Mouse (Mus musculus): ENCODE data around the gene Dapk3. TPM values are rescaled to one million over a fixed set of nuclear protein-coding genes. Genes with fewer than 3 reads are reported as not detected.

The Dapk3 gene
- polyA plus RNA-seq, 1 experiment from 2014 or later, result 44.1 TPM

GRCm38 (mm10) chr10:81200141-81200540, 17.3 kb downstream of the Dapk3 start:
- H3K9me3 ChIP-seq (replicated peaks; ENCODE audit: control insufficient read depth, low read length), result no peaks in the 10 kb centered on the region
- no peaks in the 10 kb centered on the region for H3K36me3 ChIP-seq (ENCODE audit: control insufficient read depth, insufficient read depth, low read length)
- ATAC-seq (replicated peaks; ENCODE audit: insufficient number of reproducible peaks, low FRiP score, low TSS enrichment), result no peak
- no peak overlapping the region for H3K4me3 ChIP-seq (ENCODE audit: low read depth, low read length)
- H3K27me3 ChIP-seq (ENCODE audit: control insufficient read depth, insufficient read depth, low read length), result peaks cover 5% of the 10 kb centered on the region; the same call in 1 of the 2 replicates
- peak overlapping the region; percentile 47 for H3K9ac ChIP-seq (ENCODE audit: low read depth, low read length)
- peak overlapping the region; percentile 43; the same call in 1 of the 2 replicates for H3K27ac ChIP-seq (ENCODE audit: low read depth, low read length)
- peaks cover 40% of the 10 kb centered on the region for H3K4me1 ChIP-seq (ENCODE audit: control insufficient read depth, insufficient read depth, low read length)
- no peak overlapping the region for H3K4me2 ChIP-seq
- 78% methylated on average over 13 of the region's 13 CpGs for WGBS (ENCODE audit: insufficient replicate concordance)

- H3K4me3 ChIP-seq (ENCODE audit: low read depth, low read length), result no peak overlapping the region
- peaks cover 40% of the 10 kb centered on the region for H3K4me1 ChIP-seq (ENCODE audit: control insufficient read depth, insufficient read depth, low read length)
- H3K36me3 ChIP-seq (ENCODE audit: control insufficient read depth, insufficient read depth, low read length), result no peaks in the 10 kb centered on the region
- no peak for ATAC-seq (replicated peaks; ENCODE audit: insufficient number of reproducible peaks, low FRiP score, low TSS enrichment)
- WGBS (ENCODE audit: insufficient replicate concordance), result 67% methylated on average over 20 of the region's 20 CpGs
- H3K4me2 ChIP-seq, result 0 out of 2 replicates have a peak overlapping the region, but pooled peaks have one; percentile 1
- peaks cover 4% of the 10 kb centered on the region; the same call in 1 of the 2 replicates for H3K27me3 ChIP-seq (ENCODE audit: control insufficient read depth, insufficient read depth, low read length)
- peak overlapping the region; percentile 76 for H3K27ac ChIP-seq (ENCODE audit: low read depth, low read length)
- no peaks in the 10 kb centered on the region for H3K9me3 ChIP-seq (replicated peaks; ENCODE audit: control insufficient read depth, low read length)
- peak overlapping the region; percentile 58 for H3K9ac ChIP-seq (ENCODE audit: low read depth, low read length)
Measured at GRCm38 (mm10) chr10:81200605-81201287, 17.9 kb downstream of the Dapk3 start.

DNA sequence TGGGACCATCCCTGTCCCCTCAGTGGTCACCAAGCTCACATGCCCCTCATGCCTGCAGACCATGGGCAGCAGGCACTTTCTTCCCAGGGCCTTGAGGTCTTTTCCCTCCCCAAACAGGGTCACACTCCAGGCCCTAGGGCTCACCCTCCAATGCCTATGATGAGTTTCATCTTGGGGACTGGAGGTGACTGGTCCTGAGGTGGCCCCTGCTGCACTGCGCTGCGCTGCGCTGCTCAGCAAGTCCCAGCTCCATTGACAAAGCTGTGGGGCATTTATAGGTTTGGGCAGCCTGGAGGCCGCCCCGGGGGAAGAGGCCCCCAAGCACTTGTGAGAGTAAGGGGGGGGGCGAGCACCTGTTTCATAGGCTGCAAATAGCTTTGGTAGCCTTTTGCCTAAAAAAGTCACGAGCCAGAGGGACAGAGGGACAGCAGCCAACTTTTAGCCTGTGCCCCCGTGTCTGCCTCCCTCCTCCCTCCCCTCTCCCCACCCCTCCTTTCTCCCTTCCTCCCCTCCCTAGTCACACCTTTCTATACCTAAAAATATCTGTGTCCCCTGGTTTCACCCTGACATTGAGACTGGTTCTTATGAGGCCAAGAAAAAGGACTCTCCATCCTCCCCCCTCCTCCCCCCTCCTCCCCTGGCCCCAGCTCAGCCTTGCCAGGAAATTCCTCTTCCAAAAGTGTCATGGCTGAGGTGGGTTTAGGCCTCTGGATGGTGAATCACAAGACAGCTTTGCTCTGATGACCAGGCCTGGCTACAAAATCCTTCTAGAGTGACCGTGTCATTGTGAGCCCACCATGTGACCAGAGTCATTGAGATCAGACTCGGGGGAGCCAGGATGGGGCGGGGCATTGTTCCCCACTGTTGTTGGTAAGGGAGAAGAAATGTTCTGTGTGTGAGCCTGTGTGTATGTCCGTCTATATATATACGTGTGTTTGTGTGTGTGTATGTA, 19.3 kb downstream of the Dapk3 start, which contains the start of gene Nmrk2:
Nmrk2 (minus strand) TSS at position 245 of the 952 bp plus-strand sequence.
- Histone ChIP-seq H3K27me3 (ENCODE audit: control insufficient read depth, insufficient read depth, low read length) (peaks cover 2% of the 10 kb centered on the region; the same call in 1 of the 2 replicates), H3K4me2 (peak within 1 kb of the TSS; percentile 42), H3K4me1 (ENCODE audit: control insufficient read depth, insufficient read depth, low read length) (peaks cover 35% of the 10 kb centered on the region), H3K27ac (ENCODE audit: low read depth, low read length) (peak within 1 kb of the TSS; percentile 76), H3K9ac (ENCODE audit: low read depth, low read length) (peak within 1 kb of the TSS; percentile 58), H3K4me3 (ENCODE audit: low read depth, low read length) (no peak within 1 kb of the TSS), H3K36me3 (ENCODE audit: control insufficient read depth, insufficient read depth, low read length) (no peaks in the 10 kb centered on the region), H3K9me3 (replicated peaks; ENCODE audit: control insufficient read depth, low read length) (no peaks in the 10 kb centered on the region)
- WGBS (ENCODE audit: insufficient replicate concordance), result 53% methylated on average over 13 of the region's 13 CpGs
- ATAC-seq (replicated peaks; ENCODE audit: insufficient number of reproducible peaks, low FRiP score, low TSS enrichment), result 0 out of 2 replicates have a peak, but pooled peaks have one; percentile 8

GRCm38 (mm10) chr10:81202978-81203720, 20.3 kb downstream of the Dapk3 start:
- Histone ChIP-seq H3K27me3 (ENCODE audit: control insufficient read depth, insufficient read depth, low read length) (peaks cover 2% of the 10 kb centered on the region; the same call in 1 of the 2 replicates), H3K36me3 (ENCODE audit: control insufficient read depth, insufficient read depth, low read length) (no peaks in the 10 kb centered on the region), H3K4me2 (no peak overlapping the region), H3K4me3 (ENCODE audit: low read depth, low read length) (no peak overlapping the region), H3K9me3 (replicated peaks; ENCODE audit: control insufficient read depth, low read length) (no peaks in the 10 kb centered on the region), H3K27ac (ENCODE audit: low read depth, low read length) (peak overlapping the region; percentile 76; the same call in 1 of the 2 replicates), H3K4me1 (ENCODE audit: control insufficient read depth, insufficient read depth, low read length) (peaks cover 31% of the 10 kb centered on the region), H3K9ac (ENCODE audit: low read depth, low read length) (no peak overlapping the region)
- 63% methylated on average over 8 of the region's 8 CpGs for WGBS (ENCODE audit: insufficient replicate concordance)
- 0 out of 2 replicates have a peak, but pooled peaks have one; percentile 8 for ATAC-seq (replicated peaks; ENCODE audit: insufficient number of reproducible peaks, low FRiP score, low TSS enrichment)

DNA sequence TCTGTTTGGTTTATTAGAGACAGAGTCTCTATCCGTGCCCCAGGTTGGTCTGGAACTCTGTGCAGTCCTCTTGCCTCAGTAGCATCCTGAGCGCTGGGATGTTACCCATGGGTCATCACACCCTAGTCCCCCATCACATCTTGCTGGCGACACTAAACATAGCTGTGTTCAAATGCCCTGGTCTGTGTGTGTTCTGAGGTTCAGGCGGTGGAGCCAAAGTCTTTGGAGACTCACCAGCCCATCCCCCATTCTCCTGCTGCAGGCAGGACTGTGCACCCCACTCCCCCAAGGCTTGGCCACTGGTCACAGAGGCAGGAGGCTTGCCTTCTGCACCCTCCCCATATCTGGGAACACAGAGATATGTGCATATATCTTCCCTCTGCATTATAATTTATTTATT, 21.3 kb downstream of the Dapk3 start:
- Histone ChIP-seq H3K27me3 (ENCODE audit: control insufficient read depth, insufficient read depth, low read length) (peaks cover 2% of the 10 kb centered on the region; the same call in 1 of the 2 replicates), H3K4me1 (ENCODE audit: control insufficient read depth, insufficient read depth, low read length) (peaks cover 27% of the 10 kb centered on the region), H3K9me3 (replicated peaks; ENCODE audit: control insufficient read depth, low read length) (no peaks in the 10 kb centered on the region), H3K4me2 (no peak overlapping the region), H3K36me3 (ENCODE audit: control insufficient read depth, insufficient read depth, low read length) (no peaks in the 10 kb centered on the region), H3K9ac (ENCODE audit: low read depth, low read length) (no peak overlapping the region), H3K4me3 (ENCODE audit: low read depth, low read length) (no peak overlapping the region), H3K27ac (ENCODE audit: low read depth, low read length) (no peak overlapping the region)
- no peak for ATAC-seq (replicated peaks; ENCODE audit: insufficient number of reproducible peaks, low FRiP score, low TSS enrichment)
- 54% methylated on average over 4 of the region's 4 CpGs for WGBS (ENCODE audit: insufficient replicate concordance)

GRCm38 (mm10) chr10:81210154-81210553, 27.3 kb downstream of the Dapk3 start:
- 0 out of 2 replicates have a peak, but pooled peaks cover 3% of the 10 kb centered on the region for H3K9me3 ChIP-seq (replicated peaks; ENCODE audit: control insufficient read depth, low read length)
- H3K4me3 ChIP-seq (ENCODE audit: low read depth, low read length), result no peak overlapping the region
- H3K9ac ChIP-seq (ENCODE audit: low read depth, low read length), result no peak overlapping the region
- 88% methylated on average over 5 of the region's 5 CpGs for WGBS (ENCODE audit: insufficient replicate concordance)
- no peak overlapping the region for H3K4me2 ChIP-seq
- ATAC-seq (replicated peaks; ENCODE audit: insufficient number of reproducible peaks, low FRiP score, low TSS enrichment), result no peak
- no peaks in the 10 kb centered on the region for H3K36me3 ChIP-seq (ENCODE audit: control insufficient read depth, insufficient read depth, low read length)
- H3K27ac ChIP-seq (ENCODE audit: low read depth, low read length), result no peak overlapping the region
- no peaks in the 10 kb centered on the region for H3K4me1 ChIP-seq (ENCODE audit: control insufficient read depth, insufficient read depth, low read length)
- H3K27me3 ChIP-seq (ENCODE audit: control insufficient read depth, insufficient read depth, low read length), result no peaks in the 10 kb centered on the region

DNA sequence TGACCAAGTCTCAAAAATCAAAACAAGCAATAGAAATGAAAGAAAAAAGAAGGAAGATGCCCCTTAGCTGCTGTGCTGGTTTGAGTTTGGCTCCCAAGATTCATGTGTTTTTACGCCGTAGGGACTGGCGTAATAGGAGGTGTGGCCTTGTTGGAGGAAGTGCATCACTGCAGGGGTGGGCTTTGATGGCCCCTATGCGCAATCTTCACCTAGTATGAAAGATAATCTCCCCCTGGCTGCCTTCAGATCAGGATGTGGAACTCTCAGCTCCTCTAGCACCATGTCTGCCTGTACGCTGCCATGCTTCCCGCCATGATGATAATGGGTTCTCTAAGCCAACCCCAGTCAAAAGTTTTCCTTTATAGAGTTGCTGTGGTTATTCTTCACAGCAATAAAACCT, 33.5 kb downstream of the Dapk3 start:
- no peak overlapping the region for H3K4me3 ChIP-seq (ENCODE audit: low read depth, low read length)
- no peaks in the 10 kb centered on the region for H3K36me3 ChIP-seq (ENCODE audit: control insufficient read depth, insufficient read depth, low read length)
- no peak overlapping the region for H3K9ac ChIP-seq (ENCODE audit: low read depth, low read length)
- H3K4me1 ChIP-seq (ENCODE audit: control insufficient read depth, insufficient read depth, low read length), result no peaks in the 10 kb centered on the region
- no peak overlapping the region for H3K27ac ChIP-seq (ENCODE audit: low read depth, low read length)
- H3K27me3 ChIP-seq (ENCODE audit: control insufficient read depth, insufficient read depth, low read length), result peaks cover 3% of the 10 kb centered on the region; the same call in 1 of the 2 replicates
- no peaks in the 10 kb centered on the region for H3K9me3 ChIP-seq (replicated peaks; ENCODE audit: control insufficient read depth, low read length)
- 82% methylated on average over 6 of the region's 6 CpGs for WGBS (ENCODE audit: insufficient replicate concordance)
- ATAC-seq (replicated peaks; ENCODE audit: insufficient number of reproducible peaks, low FRiP score, low TSS enrichment), result no peak
- no peak overlapping the region for H3K4me2 ChIP-seq

GRCm38 (mm10) chr10:81216810-81217209, 34.0 kb downstream of the Dapk3 start:
- no peak for ATAC-seq (replicated peaks; ENCODE audit: insufficient number of reproducible peaks, low FRiP score, low TSS enrichment)
- no peaks in the 10 kb centered on the region for H3K4me1 ChIP-seq (ENCODE audit: control insufficient read depth, insufficient read depth, low read length)
- H3K9me3 ChIP-seq (replicated peaks; ENCODE audit: control insufficient read depth, low read length), result no peaks in the 10 kb centered on the region
- H3K4me3 ChIP-seq (ENCODE audit: low read depth, low read length), result no peak overlapping the region
- no peaks in the 10 kb centered on the region for H3K36me3 ChIP-seq (ENCODE audit: control insufficient read depth, insufficient read depth, low read length)
- WGBS (ENCODE audit: insufficient replicate concordance), result 79% methylated on average over 6 of the region's 6 CpGs
- no peak overlapping the region for H3K9ac ChIP-seq (ENCODE audit: low read depth, low read length)
- H3K4me2 ChIP-seq, result no peak overlapping the region
- no peak overlapping the region for H3K27ac ChIP-seq (ENCODE audit: low read depth, low read length)
- H3K27me3 ChIP-seq (ENCODE audit: control insufficient read depth, insufficient read depth, low read length), result peaks cover 3% of the 10 kb centered on the region; the same call in 1 of the 2 replicates

All from heart, embryonic 11.5 days (tissue).